Mouse (Mus musculus) midbrain, embryonic 13.5 days (tissue): ENCODE data around the gene Aff4. TPM values are rescaled to one million over a fixed set of nuclear protein-coding genes. Genes with fewer than 3 reads are reported as not detected.

ENCODE experiments used
- microRNA-seq: library from miRNA; unstranded; fragments of <30 nt; microRNA quantifications from one replicate; pipeline ENCODE4, GENCODE M21; 2016
- polyA plus RNA-seq: library from polyadenylated mRNA; unstranded; fragments of >200 nt; fragmentation: Nextera tagmentation; extraction: Ambion mirVana; gene quantifications from 2 replicates; pipeline ENCODE4 v1.2.1, GENCODE M21; 2015

Gene Aff4
- polyA plus RNA-seq, 1 experiment from 2014 or later, result 81.6 TPM

Small RNA genes lying within 50 kb of the gene (microRNA-seq; reads per million reads assigned to microRNA genes)
- not detected for gene Mir6920

Other genes starting within 250 kb of the Aff4 start
- gene Hspa4, start 50.4 kb upstream of the Aff4 start, polyA plus RNA-seq, result 57.0 and 58.7 TPM in 2 replicates
- gene Zcchc10, start 26.2 kb upstream of the Aff4 start, polyA plus RNA-seq, result 17.0 and 17.6 TPM in 2 replicates
- not detected in 2 replicates for gene Leap2, start 72.3 kb downstream of the Aff4 start, polyA plus RNA-seq
- 644 and 672 TPM in 2 replicates for gene Uqcrq, start 80.0 kb downstream of the Aff4 start, polyA plus RNA-seq
- gene Gdf9, start 80.2 kb downstream of the Aff4 start, polyA plus RNA-seq, result 3.3 and 3.7 TPM in 2 replicates
- gene Gm10447, start 106.3 kb downstream of the Aff4 start, polyA plus RNA-seq, result not detected in 2 replicates
- gene Shroom1, start 106.4 kb downstream of the Aff4 start, polyA plus RNA-seq, result 1.8 and 2.2 TPM in 2 replicates
- gene Gm9837, start 119.6 kb downstream of the Aff4 start, polyA plus RNA-seq, result not detected in 2 replicates
- not detected in 2 replicates for gene Gm9945, start 129.3 kb downstream of the Aff4 start, polyA plus RNA-seq
- 0.31 and 0.42 TPM in 2 replicates for gene Sowaha, start 129.4 kb downstream of the Aff4 start, polyA plus RNA-seq
- gene Sept8, start 168.4 kb downstream of the Aff4 start, polyA plus RNA-seq, result 11.0 and 12.7 TPM in 2 replicates
- 232 and 283 TPM in 2 replicates for gene Kif3a, start 216.5 kb downstream of the Aff4 start, polyA plus RNA-seq